Mouse (Mus musculus): ENCODE measurements at regions not wholly inside any gene's neighbourhood (a gene's known extent, or its start where the extent isn't known, plus 50 kb on each side); places are given as distances from the start of the nearest gene placed in this dataset.

GRCm38 (mm10) chr4:7196570-7196969 lies 1042.3 kb downstream of the Car8 start:
- H3K4me1 ChIP-seq: no peaks in the 10 kb centered on the region
- no peak overlapping the region for H3K27ac ChIP-seq
- H3K4me3 ChIP-seq: no peak overlapping the region
- no peak overlapping the region for H3K4me2 ChIP-seq
- ATAC-seq (ENCODE audit: insufficient number of reproducible peaks, low FRiP score, low TSS enrichment, low read depth): no peak
- H3K9me3 ChIP-seq: no peaks in the 10 kb centered on the region
- H3K27me3 ChIP-seq: no peaks in the 10 kb centered on the region
- no peaks in the 10 kb centered on the region for H3K36me3 ChIP-seq
- H3K9ac ChIP-seq: no peak overlapping the region
- WGBS: 76% methylated on average over 3 of the region's 3 CpGs

DNA sequence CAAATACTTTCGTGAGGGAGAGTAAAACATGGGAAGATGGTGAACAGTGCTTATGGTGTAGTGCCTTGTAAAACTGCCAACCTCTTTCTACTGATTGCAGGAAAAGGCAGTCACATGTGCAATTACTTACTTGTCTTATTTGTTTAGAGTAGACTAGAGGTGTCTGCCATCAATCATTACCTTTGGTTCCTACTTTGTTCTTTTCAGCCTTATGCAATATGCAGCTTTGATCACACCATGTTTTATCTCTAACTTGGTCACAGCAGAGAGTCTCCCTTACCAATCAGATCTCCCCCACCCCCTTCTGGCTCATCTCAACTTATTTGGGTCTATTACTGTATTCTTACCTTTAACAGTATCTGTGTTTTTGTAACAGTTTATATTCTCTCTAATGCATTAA lies 1043.2 kb downstream of the Car8 start:
- Histone ChIP-seq H3K9me3 (no peaks in the 10 kb centered on the region), H3K27me3 (no peaks in the 10 kb centered on the region), H3K4me1 (no peaks in the 10 kb centered on the region), H3K4me2 (no peak overlapping the region), H3K36me3 (no peaks in the 10 kb centered on the region), H3K9ac (no peak overlapping the region), H3K27ac (no peak overlapping the region), H3K4me3 (no peak overlapping the region)
- WGBS: 62% methylated on average over 1 of the region's 1 CpGs
- ATAC-seq (ENCODE audit: insufficient number of reproducible peaks, low FRiP score, low TSS enrichment, low read depth): no peak

- Histone ChIP-seq H3K27ac (no peak overlapping the region), H3K9me3 (no peaks in the 10 kb centered on the region), H3K4me1 (no peaks in the 10 kb centered on the region), H3K27me3 (no peaks in the 10 kb centered on the region), H3K9ac (no peak overlapping the region), H3K4me2 (no peak overlapping the region), H3K36me3 (no peaks in the 10 kb centered on the region), H3K4me3 (no peak overlapping the region)
- no peak for ATAC-seq (ENCODE audit: insufficient number of reproducible peaks, low FRiP score, low TSS enrichment, low read depth)
- WGBS: 64% methylated on average over 3 of the region's 3 CpGs
Observed at GRCm38 (mm10) chr4:7191912-7192311, 1046.9 kb downstream of the Car8 start.

- H3K9ac ChIP-seq: no peak overlapping the region
- no peaks in the 10 kb centered on the region for H3K9me3 ChIP-seq
- no peaks in the 10 kb centered on the region for H3K36me3 ChIP-seq
- WGBS: 76% methylated on average over 3 of the region's 3 CpGs
- no peaks in the 10 kb centered on the region for H3K27me3 ChIP-seq
- H3K4me2 ChIP-seq: no peak overlapping the region
- H3K27ac ChIP-seq: no peak overlapping the region
- no peaks in the 10 kb centered on the region for H3K4me1 ChIP-seq
- no peak for ATAC-seq (ENCODE audit: insufficient number of reproducible peaks, low FRiP score, low TSS enrichment, low read depth)
- no peak overlapping the region for H3K4me3 ChIP-seq
Observed at GRCm38 (mm10) chr4:7191228-7191627, 1047.6 kb downstream of the Car8 start.

DNA sequence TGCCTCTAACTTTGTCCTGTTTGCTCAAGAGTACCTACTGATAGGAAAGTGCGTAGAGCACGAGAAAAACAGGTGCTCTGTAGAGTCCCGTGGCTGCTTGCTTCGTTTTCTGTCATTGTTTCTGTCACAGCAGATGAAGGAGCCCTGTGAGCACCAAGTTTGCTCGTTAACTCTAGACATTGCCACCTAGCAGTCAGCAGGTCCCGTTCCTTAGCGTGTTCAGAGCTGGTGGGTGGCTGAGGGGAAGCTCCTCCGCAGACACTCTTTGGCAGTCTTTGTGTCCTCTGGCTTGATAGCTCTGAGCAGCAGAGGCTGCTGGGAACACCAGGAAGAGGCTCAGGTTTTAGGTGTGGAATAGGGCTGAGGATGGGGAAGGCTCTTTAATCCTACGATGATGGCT lies 1063.8 kb downstream of the Car8 start:
- no peak for ATAC-seq (ENCODE audit: insufficient number of reproducible peaks, low FRiP score, low TSS enrichment, low read depth)
- Histone ChIP-seq H3K27ac (no peak overlapping the region), H3K9ac (no peak overlapping the region), H3K4me3 (no peak overlapping the region), H3K27me3 (no peaks in the 10 kb centered on the region), H3K4me2 (no peak overlapping the region), H3K36me3 (no peaks in the 10 kb centered on the region), H3K9me3 (no peaks in the 10 kb centered on the region), H3K4me1 (no peaks in the 10 kb centered on the region)
- 82% methylated on average over 9 of the region's 9 CpGs for WGBS

- H3K9me3 ChIP-seq: no peaks in the 10 kb centered on the region
- H3K36me3 ChIP-seq: no peaks in the 10 kb centered on the region
- no peak overlapping the region for H3K4me3 ChIP-seq
- no peaks in the 10 kb centered on the region for H3K27me3 ChIP-seq
- H3K27ac ChIP-seq: no peak overlapping the region
- no peak for ATAC-seq (ENCODE audit: insufficient number of reproducible peaks, low FRiP score, low TSS enrichment, low read depth)
- H3K9ac ChIP-seq: no peak overlapping the region
- no peaks in the 10 kb centered on the region for H3K4me1 ChIP-seq
- H3K4me2 ChIP-seq: no peak overlapping the region
- 82% methylated on average over 7 of the region's 7 CpGs for WGBS
Observed at GRCm38 (mm10) chr4:7172528-7173306, 1066.1 kb downstream of the Car8 start.

GRCm38 (mm10) chr4:7171637-7172417 lies 1067.0 kb downstream of the Car8 start:
- H3K4me3 ChIP-seq: no peak overlapping the region
- H3K27ac ChIP-seq: no peak overlapping the region
- H3K27me3 ChIP-seq: no peaks in the 10 kb centered on the region
- no peaks in the 10 kb centered on the region for H3K36me3 ChIP-seq
- 78% methylated on average over 4 of the region's 4 CpGs for WGBS
- H3K9ac ChIP-seq: no peak overlapping the region
- no peaks in the 10 kb centered on the region for H3K9me3 ChIP-seq
- no peak overlapping the region for H3K4me2 ChIP-seq
- no peaks in the 10 kb centered on the region for H3K4me1 ChIP-seq
- ATAC-seq (ENCODE audit: insufficient number of reproducible peaks, low FRiP score, low TSS enrichment, low read depth): no peak

GRCm38 (mm10) chr4:7161411-7161810 lies 1077.4 kb downstream of the Car8 start:
- Histone ChIP-seq H3K9ac (no peak overlapping the region), H3K4me3 (no peak overlapping the region), H3K9me3 (no peaks in the 10 kb centered on the region), H3K27me3 (no peaks in the 10 kb centered on the region), H3K27ac (no peak overlapping the region), H3K4me1 (no peaks in the 10 kb centered on the region), H3K4me2 (no peak overlapping the region), H3K36me3 (no peaks in the 10 kb centered on the region)
- no peak for ATAC-seq (ENCODE audit: insufficient number of reproducible peaks, low FRiP score, low TSS enrichment, low read depth)
- 89% methylated on average over 4 of the region's 4 CpGs for WGBS

DNA sequence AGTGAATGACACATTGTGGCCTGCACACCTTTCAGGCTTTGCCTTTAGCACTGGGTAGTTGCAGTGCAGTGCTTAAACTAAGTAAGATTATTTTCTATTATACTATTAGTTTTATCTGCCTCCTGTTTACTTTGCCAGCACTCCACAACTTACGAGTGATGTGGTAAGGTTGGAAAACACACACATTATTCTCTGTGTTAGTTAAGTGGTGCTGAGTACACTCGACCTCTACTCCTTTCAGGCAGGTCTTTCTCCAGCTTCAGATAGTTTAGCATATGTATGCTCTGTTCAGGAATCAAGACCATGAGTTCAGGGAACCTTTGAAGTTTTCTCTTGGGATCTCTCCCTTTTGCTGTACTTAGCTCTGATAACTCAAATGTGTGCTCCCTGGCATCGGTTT lies 1081.0 kb downstream of the Car8 start:
- Histone ChIP-seq H3K36me3 (no peaks in the 10 kb centered on the region), H3K9ac (no peak overlapping the region), H3K27ac (no peak overlapping the region), H3K4me2 (no peak overlapping the region), H3K9me3 (no peaks in the 10 kb centered on the region), H3K4me3 (no peak overlapping the region), H3K27me3 (no peaks in the 10 kb centered on the region), H3K4me1 (no peaks in the 10 kb centered on the region)
- ATAC-seq (ENCODE audit: insufficient number of reproducible peaks, low FRiP score, low TSS enrichment, low read depth): no peak
- WGBS: 75% methylated on average over 3 of the region's 3 CpGs

- H3K27ac ChIP-seq: no peak overlapping the region
- H3K4me2 ChIP-seq: no peak overlapping the region
- H3K4me1 ChIP-seq: no peaks in the 10 kb centered on the region
- H3K27me3 ChIP-seq: no peaks in the 10 kb centered on the region
- WGBS: 61% methylated on average over 3 of the region's 3 CpGs
- H3K4me3 ChIP-seq: no peak overlapping the region
- H3K36me3 ChIP-seq: no peaks in the 10 kb centered on the region
- ATAC-seq (ENCODE audit: insufficient number of reproducible peaks, low FRiP score, low TSS enrichment, low read depth): no peak
- no peaks in the 10 kb centered on the region for H3K9me3 ChIP-seq
- H3K9ac ChIP-seq: no peak overlapping the region
Observed at GRCm38 (mm10) chr4:7154256-7154655, 1084.6 kb downstream of the Car8 start.

- 2% methylated on average over 1 of the region's 1 CpGs for WGBS
- Histone ChIP-seq H3K27me3 (no peaks in the 10 kb centered on the region), H3K36me3 (no peaks in the 10 kb centered on the region), H3K9ac (no peak overlapping the region), H3K4me2 (no peak overlapping the region), H3K4me1 (no peaks in the 10 kb centered on the region), H3K9me3 (no peaks in the 10 kb centered on the region), H3K27ac (no peak overlapping the region), H3K4me3 (no peak overlapping the region)
- ATAC-seq (ENCODE audit: insufficient number of reproducible peaks, low FRiP score, low TSS enrichment, low read depth): no peak
Observed at GRCm38 (mm10) chr4:7153835-7154234, 1085.0 kb downstream of the Car8 start.

GRCm38 (mm10) chr4:7145756-7146155 lies 1093.1 kb downstream of the Car8 start:
- no peaks in the 10 kb centered on the region for H3K9me3 ChIP-seq
- H3K4me1 ChIP-seq: no peaks in the 10 kb centered on the region
- ATAC-seq (ENCODE audit: insufficient number of reproducible peaks, low FRiP score, low TSS enrichment, low read depth): no peak
- no peak overlapping the region for H3K9ac ChIP-seq
- 53% methylated on average over 2 of the region's 2 CpGs for WGBS
- no peak overlapping the region for H3K27ac ChIP-seq
- no peak overlapping the region for H3K4me3 ChIP-seq
- no peaks in the 10 kb centered on the region for H3K36me3 ChIP-seq
- H3K27me3 ChIP-seq: no peaks in the 10 kb centered on the region
- no peak overlapping the region for H3K4me2 ChIP-seq

Data from limb, embryonic 15.5 days (tissue).